Mouse (Mus musculus): ENCODE measurements around the gene Usp4. TPM values are rescaled to one million over a fixed set of nuclear protein-coding genes. Genes with fewer than 3 reads are reported as not detected.

Usp4 gene
- total and polyA plus RNA-seq, 3 experiments = 52.1 to 93.5 (median 72.8) TPM

DNA sequence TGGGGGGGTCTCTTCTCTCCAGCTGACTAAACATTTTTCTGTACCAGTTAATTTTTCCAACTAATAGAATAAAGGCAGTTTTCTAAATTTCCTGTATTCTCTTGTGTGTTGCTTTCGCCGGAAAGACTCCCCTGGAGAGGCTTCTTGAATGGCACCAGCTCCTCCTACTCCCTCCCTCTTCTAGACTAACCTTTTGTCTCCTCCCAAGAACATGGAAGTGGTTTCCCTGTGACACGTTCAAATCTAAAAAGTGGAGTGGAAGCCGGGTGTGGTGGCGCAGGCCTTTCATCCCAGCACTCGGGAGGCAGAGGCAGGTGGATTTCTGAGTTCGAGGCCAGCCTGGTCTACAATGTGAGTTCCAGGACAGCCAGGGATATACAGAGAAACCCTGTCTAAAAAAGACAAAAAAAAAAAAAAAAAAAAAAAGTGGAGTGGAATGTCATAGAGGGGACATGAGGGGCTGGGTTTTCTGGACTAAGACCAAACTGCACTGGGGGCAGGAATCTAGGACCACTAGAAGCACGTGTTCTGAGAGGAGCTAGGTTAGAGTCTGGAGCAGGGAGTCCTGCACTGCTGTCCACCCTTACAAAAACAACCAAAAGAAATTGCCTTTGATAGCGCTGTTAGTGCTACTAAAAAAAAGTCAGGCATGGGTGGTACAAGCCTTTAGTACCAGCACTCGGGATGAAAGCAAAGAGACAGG is 9.7 kb upstream of the Usp4 start:
- Histone ChIP-seq H3K36me3 (replicated peaks in 1 of 2; ENCODE audit: control insufficient read depth in 1 of 2, insufficient read depth in 1 of 2, low read length in 1 of 2) (peaks cover 27 to 47% of the 10 kb centered on the region in 2 experiments), H3K4me1 (ENCODE audit: control insufficient read depth in 1 of 2, insufficient read depth in 2 of 2) (peaks cover 13 to 34% of the 10 kb centered on the region in 2 experiments), H3K27me3 (replicated peaks) (no peaks in the 10 kb centered on the region), H3K4me3 (replicated peaks in 1 of 3; ENCODE audit: low read depth in 2 of 3, low read length in 2 of 3, poor library complexity in 1 of 3) (no peak overlapping the region), H3K4me2 (ENCODE audit: insufficient read depth, low read depth, poor library complexity, severe bottlenecking) (peak overlapping the region; percentile 60), H3K9me3 (replicated peaks; ENCODE audit: low read length) (no peaks in the 10 kb centered on the region), H3K27ac (ENCODE audit: insufficient read depth, low read depth) (no peak overlapping the region; the same call in 1 of the 2 replicates), H3K9ac (ENCODE audit: insufficient read depth, low read depth) (peak overlapping the region; percentile 32; the same call in 1 of the 2 replicates), H3K79me2 (replicated peaks; ENCODE audit: control insufficient read depth, extremely low read depth, insufficient read depth, poor library complexity, severe bottlenecking) (peaks cover 10% of the 10 kb centered on the region)
- in situ Hi-C loops (cut with MboI; ENCODE audit: low pct_ligation_motif_present, low pct_unique_long_range_greater_than_20kb, low sequenced_read_pairs) (no loop called here), dilution Hi-C loops (cut with MboI; ENCODE audit: extremely low pct_ligation_motif_present, extremely low pct_unique_long_range_greater_than_20kb, low sequenced_read_pairs) (no loop called here)
- DNase-seq (ENCODE audit: extremely low read depth) = no peak
- TF ChIP-seq CTCF (conservative IDR thresholded peaks at IDR 0.05 in 1 of 2, IDR thresholded peaks at IDR 0.05 in 1 of 2; ENCODE audit: low read depth in 2 of 2, low read length in 2 of 2) (no peak), MYC (IDR thresholded peaks at IDR 0.05; ENCODE audit: low read depth, low read length) (no peak), KAT2A (IDR thresholded peaks at IDR 0.05; ENCODE audit: insufficient replicate concordance, low read length) (no peak), MEF2A (IDR thresholded peaks at IDR 0.05; ENCODE audit: borderline replicate concordance, low read depth, low read length) (no peak), ETS1 (conservative IDR thresholded peaks at IDR 0.05; ENCODE audit: low read depth, low read length) (no peak), PAX5 (IDR thresholded peaks at IDR 0.05; ENCODE audit: low read length) (no peak), USF2 (conservative IDR thresholded peaks at IDR 0.05; ENCODE audit: low read depth, low read length) (no peak), MAFK (IDR thresholded peaks at IDR 0.05; ENCODE audit: insufficient replicate concordance, low read length) (no peak), ELF1 (IDR thresholded peaks at IDR 0.05; ENCODE audit: low read depth, low read length) (no peak), MXI1 (IDR thresholded peaks at IDR 0.05; ENCODE audit: low read depth, low read length) (no peak), POLR2AphosphoS2 (IDR thresholded peaks at IDR 0.05; ENCODE audit: low read depth, low read length) (no peak), ZKSCAN1 (IDR thresholded peaks at IDR 0.05; ENCODE audit: borderline replicate concordance, low read depth, low read length) (no peak), JUN (IDR thresholded peaks at IDR 0.05; ENCODE audit: insufficient read depth, low read depth, low read length) (no peak), USF1 (IDR thresholded peaks at IDR 0.05; ENCODE audit: low read depth, low read length) (no peak), E2F4 (IDR thresholded peaks at IDR 0.05; ENCODE audit: insufficient replicate concordance, low read depth, low read length) (no peak), CHD1 (IDR thresholded peaks at IDR 0.05; ENCODE audit: low read depth, low read length) (no peak), ZNF384 (IDR thresholded peaks at IDR 0.05; ENCODE audit: low read depth, low read length) (no peak), MAX (IDR thresholded peaks at IDR 0.05; ENCODE audit: low read length) (no peak), SMC3 (IDR thresholded peaks at IDR 0.05; ENCODE audit: low read depth, low read length) (no peak)

DNA sequence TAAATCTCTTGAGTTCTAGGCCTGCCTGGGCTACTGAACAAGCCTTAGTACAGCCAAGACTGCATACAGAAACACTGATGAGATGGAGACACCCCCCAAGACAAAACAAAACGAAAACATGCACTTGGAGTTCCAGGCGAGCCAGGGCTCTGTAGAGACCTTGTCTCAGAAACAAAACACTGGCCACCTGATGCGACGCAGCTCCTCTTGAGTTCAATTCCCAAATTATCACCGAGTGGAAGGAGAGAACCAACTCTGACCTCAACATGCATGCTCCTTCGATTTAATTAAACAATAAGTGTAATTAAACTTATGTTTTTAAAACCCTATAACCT is 9.1 kb upstream of the Usp4 start:
- no peaks in the 10 kb centered on the region for H3K27me3 ChIP-seq (replicated peaks)
- peak overlapping the region; percentile 81 for H3K27ac ChIP-seq (ENCODE audit: insufficient read depth, low read depth)
- peak overlapping the region in 2 of 3 experiments; percentile 87 to 91 for H3K4me3 ChIP-seq (replicated peaks in 1 of 3; ENCODE audit: low read depth in 2 of 3, low read length in 2 of 3, poor library complexity in 1 of 3)
- in situ Hi-C loops (cut with MboI; ENCODE audit: low pct_ligation_motif_present, low pct_unique_long_range_greater_than_20kb, low sequenced_read_pairs) = no loop called here
- H3K9ac ChIP-seq (ENCODE audit: insufficient read depth, low read depth) = peak overlapping the region; percentile 32; the same call in 1 of the 2 replicates
- no peak for DNase-seq (ENCODE audit: extremely low read depth)
- no peaks in the 10 kb centered on the region for H3K9me3 ChIP-seq (replicated peaks; ENCODE audit: low read length)
- H3K79me2 ChIP-seq (replicated peaks; ENCODE audit: control insufficient read depth, extremely low read depth, insufficient read depth, poor library complexity, severe bottlenecking) = peaks cover 10% of the 10 kb centered on the region
- H3K4me2 ChIP-seq (ENCODE audit: insufficient read depth, low read depth, poor library complexity, severe bottlenecking) = peak overlapping the region; percentile 60
- dilution Hi-C loops (cut with MboI; ENCODE audit: extremely low pct_ligation_motif_present, extremely low pct_unique_long_range_greater_than_20kb, low sequenced_read_pairs) = no loop called here
- H3K36me3 ChIP-seq (replicated peaks in 1 of 2; ENCODE audit: control insufficient read depth in 1 of 2, insufficient read depth in 1 of 2, low read length in 1 of 2) = peaks cover 23 to 44% of the 10 kb centered on the region in 2 experiments
- peaks cover 14 to 38% of the 10 kb centered on the region in 2 experiments for H3K4me1 ChIP-seq (ENCODE audit: control insufficient read depth in 1 of 2, insufficient read depth in 2 of 2)
- TF ChIP-seq CTCF (conservative IDR thresholded peaks at IDR 0.05 in 1 of 2, IDR thresholded peaks at IDR 0.05 in 1 of 2; ENCODE audit: low read depth in 2 of 2, low read length in 2 of 2) (no peak), MXI1 (IDR thresholded peaks at IDR 0.05; ENCODE audit: low read depth, low read length) (no peak), NELFE (IDR thresholded peaks at IDR 0.05; ENCODE audit: low read depth, low read length) (no peak)

Data from CH12.LX (cell line).